Mouse (Mus musculus) bone marrow macrophage, adult 2 months (primary cell): Measurements from ENCODE around the gene Grm5.

Experiments used
- CTCF ChIP-seq: IDR thresholded peaks from 2 replicates; pipeline ENCODE4 v1.5.1; 2012; ENCODE audit warnings: low read depth, mild to moderate bottlenecking, low read length, moderate library complexity
- POLR2A ChIP-seq: IDR thresholded peaks from 2 replicates; pipeline ENCODE4 v1.6.1; 2012; ENCODE audit warnings: mild to moderate bottlenecking, low read depth, low read length, borderline replicate concordance

- TF ChIP-seq CTCF (no peak), POLR2A (no peak)
Observed at GRCm38 (mm10) chr7:88056438-88056837, 472.5 kb downstream of the Grm5 start.
